Mouse (Mus musculus) heart, embryonic 11.5 days (tissue): Measurements from ENCODE around the gene Smarcd2. TPM values are rescaled to one million over a fixed set of nuclear protein-coding genes. Genes with fewer than 3 reads are reported as not detected.

Experiments used
- ATAC-seq: fragments of 200-750 bp; cut with Nextera tagmentation; replicated peaks from 2 replicates; pipeline ENCODE4 v1.8.0; 2017; ENCODE audit warnings: moderate library complexity; ENCODE audit not compliant: insufficient number of reproducible peaks, low FRiP score, low TSS enrichment
- H3K27ac ChIP-seq: fragments of 300-500 bp; sonication (generic); 2 replicates; pipeline ENCODE4 v1.5.1; 2014; ENCODE audit warnings: mild to moderate bottlenecking, low read depth, low read length
- H3K27me3 ChIP-seq: fragments of 300-500 bp; sonication (generic); 2 replicates; pipeline ENCODE4 v1.6.1; 2014; ENCODE audit warnings: mild to moderate bottlenecking, low read length, mixed read lengths; ENCODE audit not compliant: control insufficient read depth, insufficient read depth
- H3K36me3 ChIP-seq: fragments of 300-500 bp; sonication (generic); 2 replicates; pipeline ENCODE4 v1.6.1; 2014; ENCODE audit warnings: mild to moderate bottlenecking, low read length, moderate library complexity, mixed read lengths; ENCODE audit not compliant: control insufficient read depth, insufficient read depth
- H3K4me1 ChIP-seq: fragments of 300-500 bp; sonication (generic); 2 replicates; pipeline ENCODE4 v1.6.1; 2014; ENCODE audit warnings: low read length; ENCODE audit not compliant: control insufficient read depth, insufficient read depth
- H3K4me2 ChIP-seq: fragments of 300-500 bp; sonication (generic); 2 replicates; pipeline ENCODE4 v1.6.1; 2014; ENCODE audit warnings: mild to moderate bottlenecking, moderate library complexity
- H3K4me3 ChIP-seq: fragments of 300-500 bp; sonication (generic); 2 replicates; pipeline ENCODE4 v1.5.1; 2014; ENCODE audit warnings: low read depth, low read length
- H3K9ac ChIP-seq: fragments of 300-500 bp; sonication (generic); 2 replicates; pipeline ENCODE4 v1.6.1; 2014; ENCODE audit warnings: mild to moderate bottlenecking, low read depth, low read length, moderate library complexity
- H3K9me3 ChIP-seq: fragments of 300-500 bp; sonication (generic); replicated peaks from 2 replicates; pipeline ENCODE4 v1.6.1; 2016; ENCODE audit warnings: low read length; ENCODE audit not compliant: control insufficient read depth
- WGBS: fragments of 180-500 bp; shearing (Covaris S2); extraction: QIAGEN DNeasy Blood & Tissue Kit; methylation state at CpG from one replicate; pipeline ENCODE4 v1.1.7; 2014; ENCODE audit not compliant: insufficient replicate concordance; 5-methylcytosine and 5-hydroxymethylcytosine counted together
- polyA plus RNA-seq: library from polyadenylated mRNA; unstranded; fragments of >200 nt; fragmentation: Nextera tagmentation; extraction: Ambion mirVana; gene quantifications from 2 replicates; pipeline ENCODE4 v1.2.1, GENCODE M21; 2014

The Smarcd2 gene
- polyA plus RNA-seq, 1 experiment from 2014 or later, result 25.9 TPM

- Histone ChIP-seq H3K9me3 (no peaks in the 10 kb centered on the region), H3K4me3 (no peak overlapping the region), H3K9ac (no peak overlapping the region), H3K4me1 (no peaks in the 10 kb centered on the region), H3K36me3 (no peaks in the 10 kb centered on the region), H3K27ac (no peak overlapping the region), H3K4me2 (no peak overlapping the region), H3K27me3 (no peaks in the 10 kb centered on the region)
- no peak for ATAC-seq
- 63% methylated on average over 5 of the region's 5 CpGs for WGBS
Measured at GRCm38 (mm10) chr11:106307432-106307831, 34.7 kb upstream of the Smarcd2 start.

GRCm38 (mm10) chr11:106306758-106307157 is 34.0 kb upstream of the Smarcd2 start:
- no peak overlapping the region for H3K27ac ChIP-seq
- H3K4me2 ChIP-seq, result no peak overlapping the region
- no peak overlapping the region for H3K9ac ChIP-seq
- no peaks in the 10 kb centered on the region for H3K27me3 ChIP-seq
- no peak for ATAC-seq
- 80% methylated on average over 9 of the region's 9 CpGs for WGBS
- H3K36me3 ChIP-seq, result no peaks in the 10 kb centered on the region
- no peaks in the 10 kb centered on the region for H3K9me3 ChIP-seq
- H3K4me3 ChIP-seq, result no peak overlapping the region
- H3K4me1 ChIP-seq, result no peaks in the 10 kb centered on the region

- Histone ChIP-seq H3K4me2 (no peak overlapping the region), H3K9ac (no peak overlapping the region), H3K4me1 (no peaks in the 10 kb centered on the region), H3K9me3 (no peaks in the 10 kb centered on the region), H3K4me3 (no peak overlapping the region), H3K36me3 (no peaks in the 10 kb centered on the region), H3K27ac (no peak overlapping the region), H3K27me3 (no peaks in the 10 kb centered on the region)
- ATAC-seq, result no peak
- WGBS, result 81% methylated on average over 3 of the region's 3 CpGs
Measured at GRCm38 (mm10) chr11:106306065-106306385, 33.3 kb upstream of the Smarcd2 start.

- no peak overlapping the region for H3K27ac ChIP-seq
- H3K4me1 ChIP-seq, result no peaks in the 10 kb centered on the region
- no peaks in the 10 kb centered on the region for H3K9me3 ChIP-seq
- H3K4me3 ChIP-seq, result no peak overlapping the region
- no peak overlapping the region for H3K4me2 ChIP-seq
- no peaks in the 10 kb centered on the region for H3K27me3 ChIP-seq
- 78% methylated on average over 10 of the region's 10 CpGs for WGBS
- ATAC-seq, result no peak
- no peak overlapping the region for H3K9ac ChIP-seq
- no peaks in the 10 kb centered on the region for H3K36me3 ChIP-seq
Measured at GRCm38 (mm10) chr11:106305348-106306064, 32.7 kb upstream of the Smarcd2 start.

GRCm38 (mm10) chr11:106302634-106303033 is 29.9 kb upstream of the Smarcd2 start:
- no peak overlapping the region for H3K9ac ChIP-seq
- 21% methylated on average over 2 of the region's 2 CpGs for WGBS
- H3K4me3 ChIP-seq, result no peak overlapping the region
- no peak overlapping the region for H3K4me2 ChIP-seq
- no peaks in the 10 kb centered on the region for H3K9me3 ChIP-seq
- H3K4me1 ChIP-seq, result no peaks in the 10 kb centered on the region
- no peak overlapping the region for H3K27ac ChIP-seq
- H3K27me3 ChIP-seq, result no peaks in the 10 kb centered on the region
- ATAC-seq, result no peak
- H3K36me3 ChIP-seq, result no peaks in the 10 kb centered on the region

GRCm38 (mm10) chr11:106301765-106302164 is 29.0 kb upstream of the Smarcd2 start, which contains the start of gene Gh:
Gene Gh (minus strand): TSS chr11:106301865.
- Histone ChIP-seq H3K4me1 (no peaks in the 10 kb centered on the region), H3K9ac (no peak within 1 kb of the TSS), H3K27ac (no peak within 1 kb of the TSS), H3K9me3 (no peaks in the 10 kb centered on the region), H3K4me3 (no peak within 1 kb of the TSS), H3K27me3 (no peaks in the 10 kb centered on the region), H3K4me2 (no peak within 1 kb of the TSS), H3K36me3 (no peaks in the 10 kb centered on the region)
- 76% methylated on average over 9 of the region's 9 CpGs for WGBS
- no peak for ATAC-seq

GRCm38 (mm10) chr11:106291861-106292260 is 19.1 kb upstream of the Smarcd2 start:
- WGBS, result 76% methylated on average over 2 of the region's 2 CpGs
- ATAC-seq, result no peak
- no peak overlapping the region for H3K4me3 ChIP-seq
- no peak overlapping the region for H3K9ac ChIP-seq
- H3K36me3 ChIP-seq, result no peaks in the 10 kb centered on the region
- no peak overlapping the region for H3K27ac ChIP-seq
- peaks cover 3% of the 10 kb centered on the region; the same call in 1 of the 2 replicates for H3K4me1 ChIP-seq
- no peak overlapping the region for H3K4me2 ChIP-seq
- H3K9me3 ChIP-seq, result no peaks in the 10 kb centered on the region
- no peaks in the 10 kb centered on the region for H3K27me3 ChIP-seq

GRCm38 (mm10) chr11:106290376-106290775 is 17.6 kb upstream of the Smarcd2 start:
- Histone ChIP-seq H3K9ac (no peak overlapping the region), H3K4me1 (peaks cover 3% of the 10 kb centered on the region; the same call in 1 of the 2 replicates), H3K27me3 (no peaks in the 10 kb centered on the region), H3K9me3 (no peaks in the 10 kb centered on the region), H3K4me3 (no peak overlapping the region), H3K36me3 (no peaks in the 10 kb centered on the region), H3K27ac (no peak overlapping the region), H3K4me2 (no peak overlapping the region)
- ATAC-seq, result no peak
- WGBS, result 83% methylated on average over 5 of the region's 5 CpGs

GRCm38 (mm10) chr11:106289369-106289768 is 16.6 kb upstream of the Smarcd2 start:
- Histone ChIP-seq H3K4me3 (no peak overlapping the region), H3K36me3 (no peaks in the 10 kb centered on the region), H3K9ac (no peak overlapping the region), H3K9me3 (no peaks in the 10 kb centered on the region), H3K4me1 (peaks cover 3% of the 10 kb centered on the region; the same call in 1 of the 2 replicates), H3K4me2 (no peak overlapping the region), H3K27ac (no peak overlapping the region), H3K27me3 (no peaks in the 10 kb centered on the region)
- 49% methylated on average over 8 of the region's 8 CpGs for WGBS
- ATAC-seq, result no peak
